Mouse (Mus musculus) midbrain, embryonic 12.5 days (tissue): ENCODE results near the gene Rassf6. TPM values are rescaled to one million over a fixed set of nuclear protein-coding genes. Genes with fewer than 3 reads are reported as not detected.

Experiments
- ATAC-seq: fragments of 200-750 bp; cut with Nextera tagmentation; 2 replicates; pipeline ENCODE4 v1.8.0; 2017; ENCODE audit warnings: low read depth, moderate TSS enrichment, moderate library complexity; ENCODE audit not compliant: low FRiP score
- H3K27ac ChIP-seq: fragments of 300-500 bp; sonication (generic); replicated peaks from 2 replicates; pipeline ENCODE4 v1.5.1; 2016; ENCODE audit warnings: mild to moderate bottlenecking
- H3K27me3 ChIP-seq: fragments of 300-500 bp; sonication (generic); 2 replicates; pipeline ENCODE4 v1.6.1; 2016; ENCODE audit warnings: mild to moderate bottlenecking
- H3K36me3 ChIP-seq: fragments of 300-500 bp; sonication (generic); 2 replicates; pipeline ENCODE4 v1.6.1; 2016
- H3K4me1 ChIP-seq: fragments of 300-500 bp; sonication (generic); 2 replicates; pipeline ENCODE4 v1.6.1; 2016
- H3K4me2 ChIP-seq: fragments of 300-500 bp; sonication (generic); replicated peaks from 2 replicates; pipeline ENCODE4 v1.6.1; 2016; ENCODE audit warnings: mild to moderate bottlenecking, moderate library complexity
- H3K4me3 ChIP-seq: fragments of 300-500 bp; sonication (generic); 2 replicates; pipeline ENCODE4 v1.5.1; 2016; ENCODE audit warnings: mild to moderate bottlenecking
- H3K9ac ChIP-seq: fragments of 300-500 bp; sonication (generic); replicated peaks from 2 replicates; pipeline ENCODE4 v1.6.1; 2016; ENCODE audit warnings: mild to moderate bottlenecking, moderate library complexity
- H3K9me3 ChIP-seq: fragments of 300-500 bp; sonication (generic); 2 replicates; pipeline ENCODE4 v1.6.1; 2016; ENCODE audit warnings: mild to moderate bottlenecking
- WGBS: fragments of 180-500 bp; shearing (Covaris S2); methylation state at CpG from one replicate; pipeline ENCODE4 v1.1.7; 2016; 5-methylcytosine and 5-hydroxymethylcytosine counted together
- polyA plus RNA-seq: library from polyadenylated mRNA; unstranded; fragments of >200 nt; fragmentation: Nextera tagmentation; extraction: Ambion mirVana; gene quantifications from 2 replicates; pipeline ENCODE4 v1.2.1, GENCODE M21; 2016

The Rassf6 gene
- polyA plus RNA-seq, 1 experiment from 2014 or later = 0.29 TPM

- Histone ChIP-seq H3K27me3 (no peaks in the 10 kb centered on the region), H3K4me2 (no peak overlapping the region), H3K36me3 (no peaks in the 10 kb centered on the region), H3K9ac (no peak overlapping the region), H3K4me3 (no peak overlapping the region), H3K4me1 (no peaks in the 10 kb centered on the region), H3K9me3 (no peaks in the 10 kb centered on the region), H3K27ac (no peak overlapping the region)
- no peak for ATAC-seq
- 93% methylated on average over 11 of the region's 11 CpGs for WGBS
These were observed 78.7 kb downstream of the Rassf6 start for GRCm38 (mm10) chr5:90561721-90562275.

- H3K9me3 ChIP-seq = no peaks in the 10 kb centered on the region
- H3K4me1 ChIP-seq = no peaks in the 10 kb centered on the region
- ATAC-seq = no peak
- no peak within 1 kb of the TSS for H3K4me3 ChIP-seq
- H3K36me3 ChIP-seq = no peaks in the 10 kb centered on the region
- H3K27me3 ChIP-seq = no peaks in the 10 kb centered on the region
- H3K4me2 ChIP-seq = no peak within 1 kb of the TSS
- 89% methylated on average over 6 of the region's 6 CpGs for WGBS
- H3K9ac ChIP-seq = no peak within 1 kb of the TSS
- H3K27ac ChIP-seq = no peak within 1 kb of the TSS
These were observed 79.7 kb downstream of the Rassf6 start, which contains the start of gene 5830473C10Rik for GRCm38 (mm10) chr5:90560743-90561142. Gene 5830473C10Rik (plus strand): TSS chr5:90561107.

- H3K9ac ChIP-seq = no peak overlapping the region
- H3K27ac ChIP-seq = no peak overlapping the region
- no peak overlapping the region for H3K4me3 ChIP-seq
- H3K9me3 ChIP-seq = no peaks in the 10 kb centered on the region
- 79% methylated on average over 3 of the region's 3 CpGs for WGBS
- H3K27me3 ChIP-seq = no peaks in the 10 kb centered on the region
- no peak overlapping the region for H3K4me2 ChIP-seq
- H3K36me3 ChIP-seq = no peaks in the 10 kb centered on the region
- no peaks in the 10 kb centered on the region for H3K4me1 ChIP-seq
- no peak for ATAC-seq
These were observed 84.4 kb downstream of the Rassf6 start for GRCm38 (mm10) chr5:90556052-90556451.

Other genes starting within 250 kb of the Rassf6 start
- gene Alb, start 179.8 kb downstream of the Rassf6 start, polyA plus RNA-seq = not detected in 2 replicates
- gene Afp, start 149.9 kb downstream of the Rassf6 start, polyA plus RNA-seq = 0.11 and 15.1 TPM in 2 replicates
- not detected in 2 replicates for gene Afm, start 121.7 kb downstream of the Rassf6 start, polyA plus RNA-seq
- gene 5830473C10Rik, start 79.5 kb downstream of the Rassf6 start, polyA plus RNA-seq = not detected in 2 replicates
- gene Cxcl5, start 118.7 kb upstream of the Rassf6 start, polyA plus RNA-seq = 0.14 TPM in 1 of 2 replicates, not detected in the other
- gene Ppbp, start 127.9 kb upstream of the Rassf6 start, polyA plus RNA-seq = 6.3 and 6.6 TPM in 2 replicates
- gene Pf4, start 131.8 kb upstream of the Rassf6 start, polyA plus RNA-seq = 60.2 and 74.4 TPM in 2 replicates
- gene Cxcl3, start 145.4 kb upstream of the Rassf6 start, polyA plus RNA-seq = not detected in 2 replicates
- not detected in 2 replicates for gene Cxcl15, start 153.9 kb upstream of the Rassf6 start, polyA plus RNA-seq